Mouse (Mus musculus): ENCODE data around the gene Ulk1. TPM values are rescaled to one million over a fixed set of nuclear protein-coding genes. Genes with fewer than 3 reads are reported as not detected.

The Ulk1 gene
- polyA plus RNA-seq, 1 experiment from 2014 or later = 19.1 TPM

GRCm38 (mm10) chr5:110831036-110831720 is 21.3 kb upstream of the Ulk1 start:
- no peak overlapping the region for H3K4me2 ChIP-seq
- H3K27ac ChIP-seq = no peak overlapping the region
- no peak overlapping the region for H3K9ac ChIP-seq
- no peaks in the 10 kb centered on the region for H3K27me3 ChIP-seq
- no peaks in the 10 kb centered on the region; the same call in 1 of the 2 replicates for H3K36me3 ChIP-seq
- 86% methylated on average over 5 of the region's 5 CpGs for WGBS
- peaks cover 4% of the 10 kb centered on the region for H3K4me1 ChIP-seq
- no peak overlapping the region for H3K4me3 ChIP-seq
- H3K9me3 ChIP-seq = no peaks in the 10 kb centered on the region
- no peak for ATAC-seq (ENCODE audit: borderline replicate concordance, extremely low read depth, low FRiP score, low TSS enrichment)

GRCm38 (mm10) chr5:110827576-110827975 is 17.7 kb upstream of the Ulk1 start:
- Histone ChIP-seq H3K36me3 (no peaks in the 10 kb centered on the region), H3K4me3 (no peak overlapping the region), H3K4me1 (no peaks in the 10 kb centered on the region), H3K4me2 (no peak overlapping the region), H3K9ac (no peak overlapping the region), H3K27me3 (no peaks in the 10 kb centered on the region), H3K27ac (no peak overlapping the region), H3K9me3 (no peaks in the 10 kb centered on the region)
- ATAC-seq (ENCODE audit: borderline replicate concordance, extremely low read depth, low FRiP score, low TSS enrichment) = no peak
- WGBS = 85% methylated on average over 5 of the region's 5 CpGs

- H3K4me3 ChIP-seq = no peak overlapping the region
- H3K9ac ChIP-seq = no peak overlapping the region
- no peaks in the 10 kb centered on the region for H3K36me3 ChIP-seq
- no peaks in the 10 kb centered on the region for H3K4me1 ChIP-seq
- ATAC-seq (ENCODE audit: borderline replicate concordance, extremely low read depth, low FRiP score, low TSS enrichment) = no peak
- H3K27ac ChIP-seq = no peak overlapping the region
- no peaks in the 10 kb centered on the region for H3K27me3 ChIP-seq
- no peaks in the 10 kb centered on the region for H3K9me3 ChIP-seq
- no peak overlapping the region for H3K4me2 ChIP-seq
- 83% methylated on average over 8 of the region's 8 CpGs for WGBS
Observed at GRCm38 (mm10) chr5:110826781-110827495, 17.0 kb upstream of the Ulk1 start.

GRCm38 (mm10) chr5:110824421-110824820 is 14.5 kb upstream of the Ulk1 start:
- H3K27ac ChIP-seq = no peak overlapping the region
- H3K27me3 ChIP-seq = no peaks in the 10 kb centered on the region
- WGBS = 70% methylated on average over 4 of the region's 4 CpGs
- no peaks in the 10 kb centered on the region for H3K36me3 ChIP-seq
- H3K9me3 ChIP-seq = no peaks in the 10 kb centered on the region
- H3K9ac ChIP-seq = no peak overlapping the region
- H3K4me2 ChIP-seq = no peak overlapping the region
- no peak overlapping the region for H3K4me3 ChIP-seq
- H3K4me1 ChIP-seq = no peaks in the 10 kb centered on the region
- no peak for ATAC-seq (ENCODE audit: borderline replicate concordance, extremely low read depth, low FRiP score, low TSS enrichment)

- 1% methylated on average over 27 of the region's 27 CpGs for WGBS
- Histone ChIP-seq H3K27ac (peak overlapping the region; percentile 79), H3K4me1 (peaks cover 29% of the 10 kb centered on the region), H3K4me2 (peak overlapping the region; percentile 95), H3K36me3 (peaks cover 4% of the 10 kb centered on the region; the same call in 1 of the 2 replicates), H3K9ac (peak overlapping the region; percentile 97), H3K4me3 (peak overlapping the region; percentile 92), H3K27me3 (no peaks in the 10 kb centered on the region), H3K9me3 (no peaks in the 10 kb centered on the region)
- no peak for ATAC-seq (ENCODE audit: borderline replicate concordance, extremely low read depth, low FRiP score, low TSS enrichment)
Observed at GRCm38 (mm10) chr5:110808821-110809666, 853 bp downstream of the Ulk1 start.

- Histone ChIP-seq H3K9ac (peak overlapping the region; percentile 97), H3K27me3 (no peaks in the 10 kb centered on the region), H3K4me1 (peaks cover 29% of the 10 kb centered on the region), H3K36me3 (peaks cover 4% of the 10 kb centered on the region; the same call in 1 of the 2 replicates), H3K9me3 (no peaks in the 10 kb centered on the region), H3K4me3 (peak overlapping the region; percentile 92), H3K4me2 (peak overlapping the region; percentile 95), H3K27ac (peak overlapping the region; percentile 79)
- peak; percentile 69 for ATAC-seq (ENCODE audit: borderline replicate concordance, extremely low read depth, low FRiP score, low TSS enrichment)
- WGBS = 3% methylated on average over 14 of the region's 14 CpGs
Observed at GRCm38 (mm10) chr5:110808061-110808631, 1.8 kb downstream of the Ulk1 start.

- no peaks in the 10 kb centered on the region for H3K27me3 ChIP-seq
- H3K36me3 ChIP-seq = peaks cover 4% of the 10 kb centered on the region; the same call in 1 of the 2 replicates
- H3K9me3 ChIP-seq = no peaks in the 10 kb centered on the region
- peak overlapping the region; percentile 79; the same call in 1 of the 2 replicates for H3K27ac ChIP-seq
- ATAC-seq (ENCODE audit: borderline replicate concordance, extremely low read depth, low FRiP score, low TSS enrichment) = no peak
- H3K4me2 ChIP-seq = peak overlapping the region; percentile 95
- H3K4me1 ChIP-seq = peaks cover 29% of the 10 kb centered on the region
- H3K4me3 ChIP-seq = peak overlapping the region; percentile 92; the same call in 1 of the 2 replicates
- 81% methylated on average over 4 of the region's 4 CpGs for WGBS
- H3K9ac ChIP-seq = peak overlapping the region; percentile 97; the same call in 1 of the 2 replicates
Observed at GRCm38 (mm10) chr5:110807453-110807852, 2.4 kb downstream of the Ulk1 start.

- ATAC-seq (ENCODE audit: borderline replicate concordance, extremely low read depth, low FRiP score, low TSS enrichment) = no peak
- Histone ChIP-seq H3K9ac (no peak overlapping the region), H3K4me2 (no peak overlapping the region), H3K9me3 (no peaks in the 10 kb centered on the region), H3K27ac (no peak overlapping the region), H3K4me3 (no peak overlapping the region), H3K4me1 (peaks cover 29% of the 10 kb centered on the region), H3K36me3 (peaks cover 4% of the 10 kb centered on the region; the same call in 1 of the 2 replicates), H3K27me3 (no peaks in the 10 kb centered on the region)
- WGBS = 81% methylated on average over 1 of the region's 1 CpGs
Observed at GRCm38 (mm10) chr5:110806676-110807075, 3.2 kb downstream of the Ulk1 start.

GRCm38 (mm10) chr5:110806154-110806553 is 3.7 kb downstream of the Ulk1 start:
- no peak for ATAC-seq (ENCODE audit: borderline replicate concordance, extremely low read depth, low FRiP score, low TSS enrichment)
- H3K4me1 ChIP-seq = peaks cover 29% of the 10 kb centered on the region
- H3K36me3 ChIP-seq = peaks cover 4% of the 10 kb centered on the region
- H3K4me2 ChIP-seq = no peak overlapping the region
- H3K9ac ChIP-seq = no peak overlapping the region
- no peak overlapping the region for H3K4me3 ChIP-seq
- H3K27me3 ChIP-seq = no peaks in the 10 kb centered on the region
- no peak overlapping the region for H3K27ac ChIP-seq
- H3K9me3 ChIP-seq = no peaks in the 10 kb centered on the region
- WGBS = 82% methylated on average over 4 of the region's 4 CpGs

GRCm38 (mm10) chr5:110804012-110804743 is 5.7 kb downstream of the Ulk1 start:
- H3K9ac ChIP-seq = no peak overlapping the region
- H3K4me2 ChIP-seq = no peak overlapping the region
- no peak overlapping the region for H3K4me3 ChIP-seq
- 85% methylated on average over 7 of the region's 7 CpGs for WGBS
- peaks cover 28% of the 10 kb centered on the region for H3K4me1 ChIP-seq
- H3K36me3 ChIP-seq = peaks cover 19% of the 10 kb centered on the region
- ATAC-seq (ENCODE audit: borderline replicate concordance, extremely low read depth, low FRiP score, low TSS enrichment) = no peak
- H3K27me3 ChIP-seq = no peaks in the 10 kb centered on the region
- H3K27ac ChIP-seq = no peak overlapping the region
- H3K9me3 ChIP-seq = no peaks in the 10 kb centered on the region

GRCm38 (mm10) chr5:110802809-110803208 is 7.1 kb downstream of the Ulk1 start:
- H3K36me3 ChIP-seq = peaks cover 28% of the 10 kb centered on the region

More at GRCm38 (mm10) chr5:110802809-110803208, 7.1 kb downstream of the Ulk1 start:
- Histone ChIP-seq H3K9ac (no peak overlapping the region), H3K4me3 (no peak overlapping the region), H3K9me3 (no peaks in the 10 kb centered on the region), H3K27ac (no peak overlapping the region), H3K4me1 (peaks cover 16% of the 10 kb centered on the region), H3K27me3 (no peaks in the 10 kb centered on the region), H3K4me2 (no peak overlapping the region)
- no peak for ATAC-seq (ENCODE audit: borderline replicate concordance, extremely low read depth, low FRiP score, low TSS enrichment)
